Mouse (Mus musculus): Measurements from ENCODE around the gene Rapgef3.

The Rapgef3 gene

DNA sequence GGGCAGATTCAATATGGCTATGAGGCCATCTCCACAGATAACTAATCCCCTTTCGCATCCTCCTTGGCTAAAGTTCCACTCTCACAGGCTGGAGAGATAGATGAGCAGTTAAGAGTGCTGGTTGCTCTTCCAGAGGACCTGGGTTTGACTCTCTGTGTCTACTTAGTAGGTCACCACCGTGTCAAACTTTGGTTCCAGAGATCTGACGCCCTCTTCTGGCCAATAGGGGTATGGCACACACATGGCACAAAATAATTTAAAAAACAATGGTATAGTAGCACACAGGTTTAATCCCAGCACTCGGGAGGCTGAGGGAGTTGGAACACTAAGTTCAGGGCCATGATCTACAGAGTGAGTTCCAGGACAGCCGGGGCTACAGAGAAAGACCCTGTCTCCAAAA lies 26.5 kb upstream of the Rapgef3 start:
- in situ Hi-C loops (cut with MboI; ENCODE audit: low sequenced_read_pairs): no loop called here

DNA sequence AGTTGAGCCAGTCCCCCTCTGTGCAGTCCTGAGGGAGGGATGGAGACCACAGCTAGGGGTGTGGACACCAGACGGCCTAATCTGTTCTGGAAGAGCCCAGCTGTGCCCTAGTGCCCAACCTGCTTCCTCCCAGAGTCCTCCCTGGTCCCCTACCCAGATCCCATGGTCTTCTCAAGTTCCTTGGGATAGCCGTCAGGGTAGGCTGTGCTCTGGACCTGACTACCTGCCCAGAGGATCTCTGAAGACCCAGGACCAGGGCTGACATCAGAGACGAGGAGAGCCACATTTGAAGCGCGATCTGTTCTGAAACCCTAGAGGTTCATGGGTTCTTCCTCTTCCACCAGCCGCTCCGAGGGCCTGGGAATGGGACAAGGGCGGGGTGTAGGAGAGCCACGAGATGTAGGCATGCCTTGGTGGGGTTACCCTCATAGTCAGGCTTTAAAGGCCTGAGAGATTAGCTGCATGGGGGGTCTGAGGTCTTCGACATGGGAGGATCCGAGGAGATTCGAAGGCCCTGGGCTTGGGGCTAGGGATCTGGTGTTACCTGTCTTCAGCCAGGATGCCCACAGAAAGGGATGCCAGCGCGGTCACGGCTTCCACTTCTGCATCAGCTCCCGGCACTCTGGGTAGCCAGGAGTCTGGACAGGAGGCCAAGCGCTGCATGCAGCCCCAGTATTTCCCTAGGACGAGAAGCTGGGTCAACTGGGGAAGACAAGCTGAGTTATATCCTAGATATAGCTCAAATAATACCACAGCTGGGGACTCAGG lies 25.8 kb upstream of the Rapgef3 start:
- in situ Hi-C loops (cut with MboI; ENCODE audit: low sequenced_read_pairs): no loop called here

DNA sequence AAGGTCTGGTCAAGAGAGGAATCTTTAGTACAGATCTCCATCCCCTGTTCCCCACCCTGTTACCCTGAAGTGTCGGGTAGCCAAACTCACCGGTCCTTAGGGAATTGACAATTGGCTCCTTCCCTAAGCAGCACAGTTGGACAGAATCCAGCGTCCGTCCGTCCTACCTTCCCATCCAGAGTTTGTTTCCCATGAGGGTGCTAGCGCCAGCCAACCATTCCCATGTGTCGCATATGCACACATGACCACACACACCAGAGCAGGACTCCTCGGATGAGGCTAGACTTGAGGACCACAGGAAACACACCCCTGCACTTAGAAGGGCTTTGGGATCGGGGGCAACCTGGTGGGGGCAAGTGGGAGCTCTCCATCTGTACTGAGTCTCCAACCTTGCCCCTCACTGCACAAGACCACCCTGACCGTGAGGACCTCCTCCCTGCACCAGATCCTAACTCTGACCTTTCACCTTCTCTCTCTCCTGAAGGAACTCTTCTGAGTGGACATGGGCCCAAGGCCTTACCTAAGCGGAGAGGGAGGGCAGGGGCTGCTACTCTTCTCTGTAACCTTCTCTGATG lies 23.4 kb upstream of the Rapgef3 start:
- in situ Hi-C loops (cut with MboI; ENCODE audit: low sequenced_read_pairs): no loop called here

DNA sequence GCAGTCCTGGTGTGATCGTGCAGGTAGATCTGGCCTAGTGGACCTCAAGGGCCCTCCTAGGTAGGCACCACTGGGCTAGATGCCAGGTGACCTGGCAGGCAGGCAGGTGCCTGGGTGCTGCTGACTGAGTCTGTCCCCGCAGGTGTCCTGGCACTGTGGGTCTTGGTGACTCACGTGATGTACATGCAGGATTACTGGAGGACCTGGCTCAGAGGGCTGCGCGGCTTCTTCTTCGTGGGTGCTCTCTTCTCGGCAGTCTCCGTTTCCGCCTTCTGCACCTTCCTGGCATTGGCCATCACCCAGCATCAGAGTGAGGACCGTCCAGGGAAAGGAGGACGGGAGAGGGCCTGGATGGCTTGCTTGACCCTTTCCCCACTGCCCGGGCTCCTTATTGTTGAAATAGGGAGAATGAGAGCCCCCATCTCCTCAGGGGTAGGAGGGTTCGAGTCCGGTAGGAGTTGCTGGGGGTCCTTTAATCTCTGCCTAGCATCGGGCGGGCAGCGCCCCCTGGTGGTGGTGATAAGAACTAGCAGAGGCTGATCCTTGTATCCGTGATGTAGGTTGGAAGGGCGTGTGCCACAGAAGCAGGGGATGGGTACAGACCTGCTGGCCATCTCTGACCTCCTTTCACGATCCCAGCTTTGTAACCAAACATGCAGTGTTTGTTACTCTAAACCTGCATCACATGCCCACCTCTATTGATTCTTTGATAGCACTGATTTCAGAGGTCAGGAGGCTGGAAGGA lies 22.2 kb upstream of the Rapgef3 start:
- in situ Hi-C loops (cut with MboI; ENCODE audit: low sequenced_read_pairs): no loop called here

DNA sequence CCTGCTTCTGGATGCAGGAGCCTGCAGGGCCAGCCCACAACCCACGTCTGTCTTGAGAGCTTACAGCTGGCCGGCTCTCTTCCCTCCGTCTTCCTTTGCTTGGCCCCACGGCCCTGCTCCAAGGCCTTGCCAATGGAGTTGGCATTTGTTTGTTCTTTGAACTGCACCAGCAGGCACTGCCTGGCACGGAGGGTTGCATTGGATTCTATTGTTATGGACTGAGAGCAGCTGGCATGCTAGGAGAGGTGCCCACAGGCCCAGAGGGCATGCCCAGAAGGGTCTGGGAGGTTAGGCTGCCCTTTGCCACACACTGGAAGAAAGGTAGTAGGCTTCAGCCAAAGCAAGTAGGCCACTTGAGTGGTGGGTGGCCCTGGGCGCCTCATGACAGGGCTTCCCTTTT lies 21.0 kb upstream of the Rapgef3 start:
- in situ Hi-C loops (cut with MboI; ENCODE audit: low sequenced_read_pairs): no loop called here

DNA sequence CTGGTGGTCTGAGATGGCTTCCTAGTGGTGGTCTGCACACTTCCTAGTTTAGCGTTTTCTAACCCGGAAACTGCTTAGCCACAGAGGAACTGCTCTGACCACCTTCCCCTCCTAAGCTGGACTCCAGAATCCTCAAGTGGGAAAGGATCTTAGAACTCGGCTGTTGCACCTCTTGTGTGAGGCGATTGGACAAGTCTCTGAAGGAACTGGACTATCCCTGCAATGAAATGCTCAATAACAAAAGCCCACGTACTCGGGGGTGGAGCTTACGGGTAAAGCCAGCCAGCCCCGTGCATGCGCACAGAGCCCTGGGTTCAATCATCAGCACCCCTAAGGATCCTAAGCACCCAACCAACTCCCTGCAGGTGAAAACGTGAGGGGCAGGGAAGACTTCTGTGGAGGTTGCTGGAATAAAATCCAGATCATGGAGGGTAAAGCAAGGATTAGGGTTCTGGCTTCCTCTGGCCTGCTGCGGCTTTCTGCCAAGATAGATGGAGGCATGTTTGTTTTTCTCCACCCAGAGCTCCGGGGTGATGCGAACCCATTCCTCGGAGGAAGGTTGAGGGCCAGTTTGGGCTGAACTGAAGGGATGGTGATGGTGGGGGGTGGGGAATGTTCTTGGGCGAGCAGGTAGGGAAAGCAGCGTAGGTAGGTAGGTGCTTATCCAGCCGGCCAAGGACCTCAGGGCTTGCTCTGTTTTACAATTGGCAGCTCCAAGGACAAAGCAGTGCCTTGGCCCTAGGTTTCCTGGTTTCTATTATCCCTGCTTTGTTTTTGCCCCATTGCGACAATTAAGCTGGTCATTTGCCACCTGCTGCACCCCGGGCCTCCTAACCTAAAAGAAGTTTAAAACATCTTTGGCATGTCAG lies 20.3 kb upstream of the Rapgef3 start:
- in situ Hi-C loops (cut with MboI; ENCODE audit: low sequenced_read_pairs): no loop called here

DNA sequence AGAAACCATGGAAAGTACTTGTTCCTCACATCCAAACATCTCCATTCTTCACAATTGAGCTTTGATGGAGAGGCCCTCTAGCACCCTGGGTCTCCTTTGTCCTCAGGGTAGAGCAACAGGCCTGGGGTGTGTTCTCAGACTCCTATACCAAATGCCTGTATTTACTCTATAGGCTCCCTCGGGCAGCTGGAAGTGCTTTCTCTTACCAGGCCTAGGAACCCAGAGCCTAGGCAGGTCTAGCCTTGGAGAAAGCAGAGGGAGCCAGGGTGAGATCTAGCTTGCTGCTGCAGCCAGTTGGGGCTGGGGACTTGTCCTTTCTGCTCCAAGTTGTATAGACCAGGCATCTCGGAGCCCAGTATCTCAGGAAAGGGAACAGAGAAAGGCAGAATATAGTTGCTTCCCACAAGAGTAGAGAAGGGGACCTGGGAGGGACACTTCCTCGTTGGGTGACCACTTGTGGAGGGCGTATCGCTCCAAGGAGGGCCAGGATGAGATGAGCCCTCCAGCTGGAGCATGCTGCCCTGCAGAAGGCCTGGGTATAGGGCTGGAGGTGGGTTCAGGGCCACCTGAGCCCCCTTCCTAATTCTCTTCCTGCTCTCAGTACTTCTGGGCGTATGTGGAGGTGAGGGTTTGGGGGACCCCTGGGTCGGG lies 19.5 kb upstream of the Rapgef3 start:
- in situ Hi-C loops (cut with MboI; ENCODE audit: low sequenced_read_pairs): no loop called here

DNA sequence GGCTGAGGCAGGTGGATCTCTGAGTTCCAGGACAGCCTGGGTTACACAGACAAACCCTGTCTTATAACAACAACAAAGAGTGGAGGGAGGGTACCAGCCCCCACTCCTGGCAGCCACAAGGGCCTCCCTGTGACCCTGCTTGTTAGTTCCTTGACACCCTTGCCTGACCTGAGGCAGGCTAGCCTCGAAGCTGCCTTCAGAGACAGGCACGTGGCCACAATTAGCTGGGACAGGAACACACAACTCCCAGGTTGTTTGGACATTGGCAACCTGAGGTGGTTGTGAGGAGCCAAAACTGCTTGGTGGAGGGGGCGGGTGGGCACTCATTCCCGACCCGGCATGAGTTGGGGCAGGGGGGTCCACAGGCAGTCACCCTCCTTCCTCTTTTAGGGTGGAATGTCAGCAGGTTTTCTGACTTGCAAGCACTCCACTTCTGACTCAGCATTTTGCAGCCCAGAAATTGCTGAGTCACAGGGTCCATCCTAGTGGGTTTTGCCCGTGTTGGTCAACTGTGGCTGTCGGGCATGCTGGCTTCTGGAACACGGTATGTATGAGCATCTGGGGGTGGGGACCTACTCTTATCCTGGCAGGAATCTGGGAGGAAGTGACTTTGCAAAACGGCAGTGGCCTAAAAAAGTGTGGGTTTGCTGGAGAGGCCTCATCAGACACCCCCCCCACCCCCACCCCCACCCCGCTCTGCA lies 18.8 kb upstream of the Rapgef3 start:
- in situ Hi-C loops (cut with MboI; ENCODE audit: low sequenced_read_pairs): no loop called here

DNA sequence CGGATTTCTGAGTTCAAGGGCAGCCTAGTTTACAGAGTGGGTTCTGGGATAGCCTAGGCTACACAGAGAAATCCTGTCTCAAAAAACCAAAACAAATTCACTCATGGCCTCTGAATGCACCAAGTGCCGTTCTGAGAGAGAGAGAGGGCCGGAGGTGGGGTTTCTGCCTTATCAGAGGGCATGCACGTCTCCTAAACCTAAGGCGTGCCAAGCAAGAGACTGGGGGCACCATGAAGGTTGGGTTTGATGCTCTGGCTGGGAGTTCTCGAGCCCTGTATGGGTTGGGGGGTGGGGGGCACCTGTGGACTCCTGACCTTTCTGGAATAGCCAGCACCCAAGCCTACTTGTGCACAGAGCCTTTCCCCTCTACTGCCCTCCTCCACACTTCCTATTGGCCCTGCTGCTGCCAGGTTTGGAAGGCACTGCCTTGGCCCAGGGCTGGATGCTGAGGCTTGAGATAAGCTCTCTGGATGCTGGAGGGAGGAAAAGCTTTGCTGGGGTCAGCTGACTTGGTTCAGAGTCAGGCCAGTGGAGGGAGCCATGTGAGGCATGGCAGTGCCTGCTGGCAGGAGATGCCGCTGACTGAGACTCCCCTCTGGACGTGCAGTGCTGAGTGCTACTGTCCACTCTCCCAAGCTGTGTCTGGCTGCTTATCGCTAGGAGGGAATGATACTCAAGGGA lies 18.1 kb upstream of the Rapgef3 start:
- in situ Hi-C loops (cut with MboI; ENCODE audit: low sequenced_read_pairs): no loop called here

DNA sequence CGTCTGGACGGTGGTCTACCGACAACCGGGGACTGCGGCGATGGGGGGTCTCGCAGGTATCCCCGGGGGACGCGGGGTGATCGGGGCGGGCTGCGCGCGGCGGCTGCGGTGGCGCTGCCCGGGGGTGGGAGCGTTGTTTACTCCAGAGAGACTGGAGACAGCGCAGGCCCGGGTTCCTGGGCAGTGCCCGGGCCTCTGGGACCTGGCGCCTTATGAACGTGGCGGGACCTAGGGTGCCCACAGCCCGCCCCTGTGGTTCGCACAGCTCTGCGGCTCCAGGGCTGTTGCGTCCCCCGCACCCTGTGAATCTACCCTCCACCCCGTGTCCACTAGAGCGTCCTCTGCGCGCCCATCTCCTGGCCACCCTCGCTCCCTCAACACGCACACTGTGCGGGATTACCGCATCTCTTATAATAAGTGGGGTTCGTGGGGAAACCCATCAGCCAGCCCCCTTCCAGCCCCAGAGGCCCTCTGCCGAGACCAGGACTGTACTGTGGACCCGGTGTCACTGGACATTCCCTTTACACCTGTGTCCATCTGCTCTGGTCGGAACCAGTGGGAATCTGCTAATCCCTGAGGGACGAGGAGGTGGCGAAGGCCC lies 16.9 kb upstream of the Rapgef3 start:
- in situ Hi-C loops (cut with MboI; ENCODE audit: low sequenced_read_pairs): loop anchor here (5.0 kb wide), 1 partner anchor 67 kb away; no protein-coding TSS in a partner anchor

DNA sequence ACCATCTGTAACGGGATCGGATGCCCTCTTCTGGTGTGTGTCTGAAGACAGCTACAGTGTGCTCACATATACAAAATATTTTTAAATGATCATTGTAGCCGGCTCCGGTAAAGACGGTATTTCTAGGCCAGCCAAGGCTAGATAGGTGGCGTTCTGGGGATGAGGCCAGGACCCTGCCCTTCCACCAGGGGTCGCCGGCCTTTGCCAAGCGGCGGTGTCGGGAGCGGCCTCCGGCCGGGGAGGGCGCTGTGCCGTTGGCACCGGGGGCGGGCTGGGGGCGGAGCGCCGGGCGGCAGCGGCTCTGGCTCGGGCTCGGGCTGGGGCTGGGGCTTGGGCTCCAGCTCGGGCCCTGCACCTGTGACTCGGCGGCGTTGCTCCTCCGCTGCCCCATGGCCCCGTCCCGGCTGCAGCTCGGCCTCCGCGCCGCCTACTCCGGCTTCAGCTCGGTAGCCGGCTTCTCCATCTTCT lies 16.4 kb upstream of the Rapgef3 start:
- in situ Hi-C loops (cut with MboI; ENCODE audit: low sequenced_read_pairs): loop anchor here (5.0 kb wide), 1 partner anchor 67 kb away; no protein-coding TSS in a partner anchor

DNA sequence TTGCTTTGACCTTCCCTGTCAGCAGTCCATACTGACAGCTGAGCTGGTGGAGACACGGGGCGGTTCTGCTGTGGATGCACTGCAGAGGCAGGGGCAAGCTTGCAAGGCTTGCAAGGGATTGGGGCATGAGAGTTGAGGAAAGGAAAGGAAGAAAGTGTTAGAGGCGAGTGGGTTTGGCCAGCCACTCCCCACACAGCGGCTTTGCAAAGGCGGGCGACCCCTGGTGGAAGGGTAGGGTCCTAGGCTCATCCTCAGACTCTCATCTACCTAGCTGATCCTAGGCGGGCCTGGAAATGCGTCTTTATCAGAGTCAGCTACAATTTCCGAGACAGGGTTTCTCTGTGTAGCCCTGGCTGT lies 15.0 kb upstream of the Rapgef3 start:
- in situ Hi-C loops (cut with MboI; ENCODE audit: low sequenced_read_pairs): loop anchor here (5.0 kb wide), 1 partner anchor 65 kb away; no protein-coding TSS in a partner anchor

DNA sequence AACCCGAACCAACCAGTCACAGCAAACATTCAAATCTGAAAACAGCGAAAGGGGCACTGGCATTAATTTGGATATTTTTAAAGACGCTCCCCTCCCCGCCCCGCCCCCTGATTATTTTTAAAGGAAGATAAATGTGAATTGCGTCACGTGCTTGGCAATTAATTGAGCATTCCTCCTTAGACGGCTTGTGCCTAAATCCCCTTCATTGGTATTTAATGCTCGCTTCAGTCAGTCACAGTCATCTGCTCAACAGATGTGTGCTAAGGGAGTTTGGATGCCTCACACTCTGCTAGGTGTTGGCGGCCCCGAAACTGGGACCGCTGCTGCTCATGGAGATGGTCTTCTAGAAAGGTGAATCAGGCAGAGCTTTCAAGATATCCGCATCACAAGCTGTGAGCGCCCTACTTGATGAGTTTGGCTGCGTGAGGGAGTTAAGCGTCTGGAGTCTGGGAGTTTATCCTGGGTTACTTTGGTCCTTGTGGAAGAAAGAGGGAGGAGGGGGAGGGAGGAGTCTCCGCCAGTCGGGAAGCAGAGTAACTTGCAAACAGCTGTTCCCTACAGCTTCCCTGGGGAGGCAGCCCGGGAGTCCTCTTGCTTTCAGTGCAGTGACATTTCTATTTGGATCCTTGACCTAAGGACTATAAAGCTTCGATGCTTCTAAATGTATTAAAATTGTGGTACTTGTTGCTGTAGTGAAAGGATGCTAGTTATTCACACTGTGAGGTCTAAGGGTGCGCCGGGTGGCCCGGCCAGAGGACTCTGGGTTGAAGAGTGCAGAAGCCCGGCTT lies 14.4 kb upstream of the Rapgef3 start:
- in situ Hi-C loops (cut with MboI; ENCODE audit: low sequenced_read_pairs): loop anchor here (5.0 kb wide), 1 partner anchor 65 kb away; no protein-coding TSS in a partner anchor

DNA sequence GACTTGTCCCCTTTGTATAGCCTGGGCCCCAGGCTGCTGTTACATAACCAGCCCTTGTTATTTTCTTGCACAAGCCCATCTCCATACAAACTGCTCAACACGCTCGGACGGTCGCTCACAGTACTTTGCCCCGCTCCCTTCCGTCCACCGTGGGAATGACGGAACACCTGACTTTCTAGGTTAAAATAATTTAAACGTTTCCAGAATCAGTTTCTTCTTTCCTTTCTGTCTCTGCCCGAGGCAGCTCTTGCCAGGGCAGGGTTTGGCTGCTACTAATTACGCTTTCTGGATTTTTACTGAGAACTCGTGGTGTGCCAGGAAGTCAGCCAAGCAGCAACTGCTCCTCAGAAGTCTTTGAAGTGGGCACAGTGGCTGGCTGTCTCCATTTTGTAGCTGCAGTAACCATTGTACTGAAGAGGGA lies 12.8 kb upstream of the Rapgef3 start:
- in situ Hi-C loops (cut with MboI; ENCODE audit: low sequenced_read_pairs): loop anchor here (5.0 kb wide), 1 partner anchor 63 kb away; no protein-coding TSS in a partner anchor

DNA sequence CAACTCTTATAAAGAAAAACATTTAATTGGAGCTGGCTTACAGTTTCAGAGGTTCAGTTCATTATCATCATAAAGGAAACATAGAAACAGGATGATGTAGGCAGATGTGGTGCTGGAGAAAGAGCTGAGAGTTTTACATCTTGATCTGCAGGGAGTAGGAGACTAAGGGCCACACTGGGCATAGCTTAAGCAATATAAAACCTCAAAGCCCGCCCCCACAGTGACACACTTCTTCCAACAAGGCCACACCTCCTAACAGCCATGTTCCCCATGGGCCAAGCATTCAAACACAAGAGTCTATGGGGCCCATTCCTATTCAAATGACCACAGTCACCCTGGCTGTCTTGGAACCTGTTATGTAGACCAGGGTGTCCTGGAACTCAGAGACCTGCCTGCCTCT lies 11.8 kb upstream of the Rapgef3 start:
- in situ Hi-C loops (cut with MboI; ENCODE audit: low sequenced_read_pairs): no loop called here

DNA sequence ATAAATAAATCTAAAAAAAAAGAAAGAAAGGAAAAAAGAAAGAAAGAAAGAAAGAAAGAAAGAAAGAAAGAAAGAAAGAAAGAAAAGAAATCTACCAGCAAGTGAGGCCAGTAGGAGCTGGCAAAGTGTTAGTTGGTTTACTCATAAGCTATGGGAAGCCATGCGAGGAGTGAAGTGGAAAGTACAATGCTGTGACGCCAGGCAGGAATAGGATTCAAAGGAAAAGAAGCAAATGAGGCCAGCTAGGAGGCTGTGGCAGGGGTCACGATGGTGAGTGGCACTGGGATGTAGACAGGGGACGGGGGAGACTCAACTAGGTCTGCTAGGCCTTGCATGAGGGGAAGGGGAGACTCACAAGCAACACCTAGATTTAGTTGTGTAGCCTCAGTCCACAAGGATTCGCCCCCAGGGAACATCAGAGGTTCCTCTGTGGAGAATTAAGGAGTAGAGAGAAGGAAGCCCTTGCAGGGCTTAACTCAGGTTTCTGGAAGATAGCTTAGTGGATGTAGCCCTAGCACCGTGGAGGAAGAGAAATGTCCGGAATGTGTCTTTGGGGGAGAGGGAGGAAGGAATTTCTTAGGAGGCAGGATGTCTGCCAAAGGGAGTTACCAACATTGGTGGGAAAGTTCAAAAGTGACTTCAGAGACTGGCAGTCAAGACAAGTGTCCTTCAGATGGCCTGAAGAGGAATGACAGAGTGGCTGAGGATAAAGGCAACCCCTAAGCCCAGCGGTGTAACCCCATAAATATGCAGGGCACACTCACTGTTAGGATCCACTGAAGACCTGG lies 10.7 kb upstream of the Rapgef3 start, which contains the start of gene Slc48a1:
TSS of gene Slc48a1 (plus strand) at position 210 of the 788 bp plus-strand sequence.
- in situ Hi-C loops (cut with MboI; ENCODE audit: low sequenced_read_pairs): no loop called here

DNA sequence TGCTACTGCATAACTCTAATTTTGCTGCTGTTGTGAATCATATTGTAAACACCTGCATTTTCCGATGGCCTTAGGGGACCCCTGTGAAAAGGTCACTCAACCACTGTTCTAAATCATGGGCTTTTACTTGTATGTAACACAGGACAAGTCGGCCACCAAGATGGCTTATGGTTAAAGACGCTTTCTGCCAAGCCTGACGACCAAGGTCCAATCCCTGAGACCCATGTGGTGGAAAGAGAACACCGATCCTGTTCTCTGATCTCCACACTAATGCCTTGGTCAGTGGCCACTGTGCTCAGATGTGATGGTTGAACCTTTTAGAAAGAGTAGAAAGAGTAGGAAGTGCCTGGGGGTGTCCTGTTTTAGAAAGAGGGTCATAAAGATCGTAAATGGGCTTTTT lies 9.1 kb upstream of the Rapgef3 start:
- in situ Hi-C loops (cut with MboI; ENCODE audit: low sequenced_read_pairs): no loop called here

Measured in CH12F3 (cell line).